Mouse (Mus musculus) testis, adult 2 months (tissue): ENCODE results near the gene Mast3.
A peak's percentile ranks its signal among the peaks of the same experiment; 100 is the strongest.

Experiments used
- CTCF ChIP-seq: fragments of 200-500 bp; IDR thresholded peaks from 2 replicates; pipeline ENCODE4 v1.5.1; 2012; ENCODE audit warnings: low read depth, mild to moderate bottlenecking, inconsistent platforms, low read length, moderate library complexity; ENCODE audit not compliant: control insufficient read depth, insufficient read depth, insufficient replicate concordance
- POLR2A ChIP-seq: fragments of 200-500 bp; IDR thresholded peaks from 2 replicates; pipeline ENCODE4 v1.6.1; 2012; ENCODE audit warnings: low read depth, mild to moderate bottlenecking, inconsistent platforms, low read length, moderate library complexity; ENCODE audit not compliant: control insufficient read depth

DNA sequence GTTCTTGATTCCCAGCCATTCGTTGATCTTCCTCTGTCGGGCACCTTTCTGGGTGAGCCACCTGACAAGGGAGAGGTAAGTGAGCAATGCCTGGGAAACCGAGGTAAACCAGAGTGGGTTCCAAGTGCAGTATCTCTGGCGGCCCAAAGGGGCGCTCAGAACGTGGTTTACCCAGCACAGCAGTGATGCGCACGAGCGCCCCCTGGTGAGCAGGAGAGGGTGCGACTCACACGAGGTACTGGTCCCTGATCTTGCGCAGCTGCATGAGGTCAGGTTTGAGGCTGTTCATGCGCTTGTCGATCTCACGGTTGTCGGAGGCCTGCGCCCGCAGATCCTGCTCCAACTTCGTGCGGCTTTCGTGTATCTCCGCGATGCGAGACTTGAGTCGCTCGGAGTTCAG is 35.5 kb downstream of the Mast3 start:
- TF ChIP-seq CTCF = peak; percentile 96
- TF ChIP-seq POLR2A = no peak
